Mouse (Mus musculus) heart, adult 2 months (tissue): Measurements from ENCODE around the gene Tnfrsf12a.

Experiments used
- CTCF ChIP-seq: fragments of 200-600 bp; IDR thresholded peaks from 2 replicates; pipeline ENCODE4 v1.8.1; 2022; ENCODE audit warnings: antibody characterized with exemption, mild to moderate bottlenecking, moderate library complexity
- EP300 ChIP-seq: fragments of 200-500 bp; IDR thresholded peaks from 2 replicates; pipeline ENCODE4 v1.6.1; 2011; ENCODE audit warnings: low read depth, low read length, control low read depth; ENCODE audit not compliant: insufficient read depth
- POLR2A ChIP-seq: fragments of 200-500 bp; IDR thresholded peaks from 2 replicates; pipeline ENCODE4 v1.6.1; 2011; ENCODE audit warnings: mild to moderate bottlenecking, low read depth, low read length, control low read depth; ENCODE audit not compliant: insufficient read depth

DNA sequence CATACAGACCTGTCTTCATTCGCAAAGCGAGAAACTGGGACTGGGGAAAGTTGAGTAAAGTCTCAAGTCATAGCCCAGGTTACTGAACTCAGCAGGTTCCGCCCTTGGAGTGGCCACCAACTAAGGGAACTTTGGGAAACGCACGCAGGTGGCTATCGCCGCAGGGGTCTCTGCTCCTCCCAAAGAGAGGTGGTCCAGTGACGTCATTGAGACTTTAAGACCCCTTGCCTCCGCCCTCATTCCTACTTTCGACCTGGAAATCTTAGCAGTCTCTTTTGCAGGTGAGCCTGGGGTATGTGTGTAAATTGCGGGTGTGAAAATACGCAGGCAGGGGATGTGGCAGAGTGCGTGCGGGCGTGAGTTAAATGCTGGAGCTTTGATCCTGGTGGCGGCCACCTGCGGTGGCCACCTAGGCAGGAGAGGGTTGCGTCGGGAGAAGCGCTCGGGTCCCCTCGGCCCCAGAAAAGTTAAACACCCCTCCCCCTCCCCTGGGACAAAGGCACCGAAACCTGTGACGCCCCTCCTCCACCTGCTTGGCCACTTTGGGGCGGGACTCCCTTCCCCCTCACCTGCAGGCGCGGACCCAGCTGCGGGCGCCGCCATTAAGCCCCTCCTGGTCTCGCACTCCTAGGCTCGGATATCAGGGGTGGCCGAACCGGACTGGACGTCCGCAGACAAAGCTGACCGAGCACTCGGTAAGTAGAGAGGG lies 2.0 kb upstream of the Tnfrsf12a start, which contains the start of gene Cldn6:
- TF ChIP-seq EP300 = no peak
- TF ChIP-seq CTCF = no peak
- TF ChIP-seq POLR2A = no peak
